Mouse (Mus musculus): ENCODE results near the gene Tlr2. TPM values are rescaled to one million over a fixed set of nuclear protein-coding genes. Genes with fewer than 3 reads are reported as not detected.

Tlr2 gene
- 2.2 and 2.7 TPM in 2 replicates for polyA plus RNA-seq (2012; rRNA removed)

DNA sequence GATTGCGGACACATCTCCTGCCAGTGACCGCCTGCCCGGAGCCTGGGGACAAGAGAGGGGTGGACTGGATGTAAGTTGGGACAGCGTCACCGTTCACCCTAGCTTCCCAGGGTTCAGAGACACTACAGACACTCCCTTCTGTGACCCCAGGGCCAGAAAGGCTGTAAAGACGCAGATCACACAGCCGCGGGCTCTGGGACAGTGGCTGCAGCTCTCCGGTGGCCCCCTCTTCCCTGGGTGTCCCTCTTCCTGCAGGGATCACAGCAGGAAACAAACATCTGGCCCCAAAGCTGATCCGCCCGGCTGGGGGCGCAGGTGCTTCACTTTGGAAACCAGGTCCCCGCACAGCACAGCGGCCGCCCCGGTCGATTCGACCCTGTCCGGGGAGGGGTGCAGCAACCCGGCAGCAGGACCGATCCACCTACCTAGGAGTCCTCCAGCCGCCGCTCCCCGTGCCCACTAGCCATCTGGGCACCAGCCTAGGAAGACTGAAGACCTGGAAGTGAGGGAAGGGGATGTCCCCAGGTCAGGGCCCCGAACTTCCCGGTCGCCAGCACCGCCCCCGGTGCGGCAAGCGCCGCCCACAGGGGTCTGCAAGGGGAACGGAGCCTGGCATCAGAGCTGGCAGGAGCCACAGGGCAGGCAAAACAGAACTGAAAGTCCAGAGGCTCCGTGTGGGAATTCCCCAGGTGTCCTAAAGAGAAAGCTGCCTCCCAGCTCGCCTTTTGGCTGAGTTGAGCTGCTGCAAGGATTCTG is at the start of gene Tlr2:
TSS of gene Tlr2 (minus strand) at position 673 of the 756 bp plus-strand sequence.

Other genes with a start within 250 kb of the Tlr2 start
- gene Sfrp2, start 75.4 kb downstream of the Tlr2 start, polyA plus RNA-seq (2012; rRNA removed) = 0.60 and 1.1 TPM in 2 replicates
- gene Tmem131l, start 198.4 kb upstream of the Tlr2 start, polyA plus RNA-seq (2012; rRNA removed) = 16.7 and 19.9 TPM in 2 replicates